Mouse (Mus musculus): ENCODE results near the gene Prkcq.

GRCm38 (mm10) chr2:11193099-11193618, 21.3 kb downstream of the Prkcq start:
- TF ChIP-seq CTCF (IDR thresholded peaks at IDR 0.05; ENCODE audit: insufficient read depth, low read length): no peak
- TF ChIP-seq POLR2A (IDR thresholded peaks at IDR 0.05; ENCODE audit: borderline replicate concordance, extremely low read depth, low read depth, low read length): no peak
